Comparison of ENCODE assay signal across 8 mouse cellular contexts in the genomic region with DNA sequence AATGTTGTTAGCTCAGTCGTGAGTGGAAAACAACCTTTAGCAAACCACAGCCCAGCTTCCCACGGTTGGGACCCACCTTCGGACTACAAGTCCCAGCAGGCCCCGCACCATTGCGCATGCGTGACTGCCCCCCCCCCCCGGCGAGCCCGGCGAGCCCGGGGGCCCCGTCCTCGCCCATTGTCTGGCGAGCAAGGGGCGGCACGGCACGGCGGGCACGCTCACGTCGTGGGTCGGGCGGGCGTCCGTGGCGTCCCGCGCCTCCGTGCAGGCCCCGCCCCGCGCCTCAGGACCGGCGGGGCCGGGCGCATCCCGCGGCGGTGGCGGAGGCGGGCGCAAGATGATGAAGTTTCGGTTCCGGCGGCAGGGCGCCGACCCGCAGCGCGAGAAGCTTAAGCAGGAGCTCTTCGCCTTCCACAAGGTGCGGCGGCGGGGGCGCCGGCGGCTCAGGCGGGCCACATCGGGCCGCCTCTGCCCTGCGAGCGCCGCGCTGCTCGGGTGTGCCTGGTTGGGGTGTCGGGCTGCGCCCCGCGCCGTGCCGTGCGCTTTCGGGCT. TPM values are rescaled to one million over a fixed set of nuclear protein-coding genes. Genes with fewer than 3 reads are reported as not detected.
A peak's percentile ranks its signal among the peaks of the same experiment; 100 is the strongest.
DNase-seq lines count a peak whose midpoint lies in the region; ATAC-seq lines count a peak whose summit lies in the region.

A gene (plus strand): TSS at position 200 of the 552 bp plus-strand sequence.

- H3K9me3 ChIP-seq in hindbrain, embryonic 10.5 days: no peaks in the 10 kb centered on the region

- H3K36me3 ChIP-seq in hindbrain, embryonic 10.5 days: peaks cover 32% of the 10 kb centered on the region

- WGBS in hindbrain, embryonic 10.5 days: under 1% methylated on average over 72 of the region's 73 CpGs

- peaks cover 50% of the 10 kb centered on the region for H3K4me1 ChIP-seq in hindbrain, embryonic 10.5 days (replicated peaks)

- ATAC-seq in frontal cortex, adult (ENCODE audit: low TSS enrichment): peak; percentile 92

- peak within 1 kb of the TSS; percentile 98 for H3K27ac ChIP-seq in hindbrain, embryonic 10.5 days

- peak; percentile 97 for DNase-seq in MN1 (ENCODE audit: low spot score)
- DNase-seq in cerebellum, adult 8-10 months: peak; percentile 84
- peak; percentile 98 for DNase-seq in hindbrain, embryonic 10.5 days (ENCODE audit: low spot score)
- DNase-seq in layer of hippocampus, adult 9-11 months: peak; percentile 86
- DNase-seq in lung, postnatal 10 days: peak; percentile 90
- peak; percentile 88 for DNase-seq in ovary, postnatal 36 days (ENCODE audit: low spot score)
- peak; percentile 87 for DNase-seq in thymus, postnatal 25 days

- peak within 1 kb of the TSS; percentile 88 for H3K4me3 ChIP-seq in hindbrain, embryonic 10.5 days

- no peaks in the 10 kb centered on the region for H3K27me3 ChIP-seq in hindbrain, embryonic 10.5 days (ENCODE audit: insufficient read depth, poor library complexity, severe bottlenecking)

RNA-seq across cellular contexts. Expression of the gene that starts here (rescaled TPM):
- 144 and 152 TPM in 2 replicates for polyA plus RNA-seq in hindbrain, embryonic 10.5 days (2016; fragmentation: Nextera tagmentation; extraction: Ambion mirVana)

Comparison
In these comparisons a context has a peak if more than half of its experiments do, and no peak if none do; other contexts are left out.
1. Peak in every context shown above with its lines: DNase-seq, ATAC-seq, H3K4me3 ChIP-seq and H3K27ac ChIP-seq.